Mouse (Mus musculus) central nervous system, embryonic 18 days (tissue): ENCODE data around the gene Gm3435. TPM values are rescaled to one million over a fixed set of nuclear protein-coding genes. Genes with fewer than 3 reads are reported as not detected.

Experiments
- polyA plus RNA-seq: library from polyadenylated mRNA; depleted of rRNA; stranded (reverse); fragments of >200 nt; gene quantifications from 2 replicates; pipeline ENCODE4 v1.2.3, GENCODE M21; 2012; rRNA removed

Gene Gm3435
- 5.1 and 6.2 TPM in 2 replicates for polyA plus RNA-seq

GRCm38 (mm10) chr17:15009706-15010413 lies at the start of gene Gm3435:
Gene Gm3435 (plus strand): TSS chr17:15010176.

GRCm38 (mm10) chr17:14960951-14961556 lies 48.9 kb upstream of the Gm3435 start, which contains the start of gene Phf10:
Gene Phf10 (minus strand): TSS chr17:14961273.

GRCm38 (mm10) chr17:14978362-14979038 lies 31.5 kb upstream of the Gm3435 start, which contains the start of the genes 9030025P20Rik and Gm3417:
Gene 9030025P20Rik (plus strand): TSS chr17:14978468.
Gene Gm3417 (minus strand): TSS chr17:14978790.

GRCm38 (mm10) chr17:15041175-15041729 lies 31.3 kb downstream of the Gm3435 start, which contains the start of the genes Ermard, Tcte3 and Gm3448:
Gene Ermard (plus strand): TSS chr17:15041208.
Gene Tcte3 (minus strand): TSS chr17:15041488.
Gene Gm3448 (minus strand): TSS chr17:15041537.

Other genes starting within 250 kb of the Gm3435 start
- gene Wdr27, start 67.0 kb upstream of the Gm3435 start, polyA plus RNA-seq = 5.1 and 7.3 TPM in 2 replicates
- gene 1600012H06Rik, start 67.0 kb upstream of the Gm3435 start, polyA plus RNA-seq = 21.7 and 23.6 TPM in 2 replicates
- 70.7 and 73.0 TPM in 2 replicates for gene Phf10, start 48.9 kb upstream of the Gm3435 start, polyA plus RNA-seq
- 15.1 and 15.4 TPM in 2 replicates for gene 9030025P20Rik, start 31.7 kb upstream of the Gm3435 start, polyA plus RNA-seq
- 0.17 and 0.28 TPM in 2 replicates for gene Gm3417, start 31.4 kb upstream of the Gm3435 start, polyA plus RNA-seq
- gene Ermard, start 31.0 kb downstream of the Gm3435 start, polyA plus RNA-seq = 80.5 TPM in 2 replicates
- gene Tcte3, start 31.3 kb downstream of the Gm3435 start, polyA plus RNA-seq = 0.30 and 0.33 TPM in 2 replicates
- gene Gm3448, start 31.4 kb downstream of the Gm3435 start, polyA plus RNA-seq = 4.1 and 4.5 TPM in 2 replicates